Mouse (Mus musculus) liver, postnatal 0 days (tissue): ENCODE measurements around the gene Azin2.

Experiments used
- CTCF ChIP-seq: sonication (generic); IDR thresholded peaks from 2 replicates; pipeline ENCODE4 v1.5.1; 2016; ENCODE audit warnings: antibody characterized with exemption, low read depth
- EP300 ChIP-seq: IDR thresholded peaks from 2 replicates; pipeline ENCODE4 v1.6.1; 2016; ENCODE audit warnings: antibody characterized with exemption, low read depth, mild to moderate bottlenecking

DNA sequence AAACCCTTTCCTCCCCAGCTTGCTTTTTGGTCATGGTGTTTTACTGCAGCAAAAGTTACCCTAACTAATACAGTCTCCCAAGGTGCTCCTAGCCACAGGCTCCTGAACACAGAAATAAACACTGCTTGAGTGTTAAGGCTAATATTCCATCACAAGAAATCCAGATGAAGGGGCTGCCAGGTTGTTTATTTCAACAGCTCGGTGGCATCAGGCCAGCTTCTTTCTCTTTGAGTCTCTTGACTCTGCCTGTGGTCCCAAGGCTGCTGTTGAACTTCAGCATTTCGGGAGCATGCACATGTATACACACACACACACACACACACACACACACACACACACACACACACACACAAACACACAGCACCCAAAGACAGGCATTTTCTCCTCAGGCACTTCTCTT lies 20.9 kb upstream of the Azin2 start:
- TF ChIP-seq EP300 (no peak), CTCF (no peak)
